Mouse (Mus musculus): ENCODE data around the gene Gm49384. TPM values are rescaled to one million over a fixed set of nuclear protein-coding genes. Genes with fewer than 3 reads are reported as not detected.
"Not testable (repeated sequence)": the region's sequence is repeated elsewhere in the genome, so short reads cannot be mapped to it uniquely, and the experiment has no call there.

Gene Gm49384
- polyA plus RNA-seq, 1 experiment from 2014 or later, result 35.5 TPM

DNA sequence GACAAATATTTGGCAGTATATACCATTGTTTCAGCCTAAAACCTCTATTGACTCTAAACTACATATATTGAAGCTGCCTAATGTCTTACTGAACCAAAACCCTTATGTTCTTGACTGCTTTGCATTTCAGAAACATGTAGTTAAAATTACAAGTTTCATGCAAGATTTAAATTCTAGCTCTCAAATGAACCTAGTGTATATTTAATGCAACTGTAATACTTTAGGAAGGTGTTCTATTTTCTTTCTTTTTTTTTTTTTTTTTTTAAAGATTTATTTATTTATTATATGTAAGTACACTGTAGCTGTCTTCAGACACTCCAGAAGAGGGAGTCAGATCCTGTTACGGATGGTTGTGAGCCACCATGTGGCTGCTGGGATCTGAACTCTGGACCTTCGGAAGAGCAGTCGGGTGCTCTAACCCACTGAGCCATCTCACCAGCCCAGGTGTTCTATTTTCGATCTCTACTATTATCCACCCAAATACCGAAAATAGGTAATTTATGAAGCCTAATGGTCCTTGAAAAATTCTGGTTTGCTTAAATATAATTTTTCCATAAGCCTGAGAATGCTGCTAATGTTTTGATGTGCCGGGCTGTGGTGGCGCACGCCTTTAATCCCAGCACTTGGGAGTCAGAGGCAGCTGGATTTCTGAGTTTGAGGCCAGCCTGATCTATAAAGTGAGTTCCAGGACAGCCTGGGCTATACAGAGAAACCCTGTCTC, 37.0 kb downstream of the Gm49384 start:
- H3K27ac ChIP-seq (ENCODE audit: low read depth, low read length); H3K27me3 ChIP-seq (replicated peaks; ENCODE audit: control insufficient read depth, insufficient read depth, low read length); H3K36me3 ChIP-seq (ENCODE audit: control insufficient read depth, insufficient read depth, low read length); DNase-seq (ENCODE audit: low spot score); H3K4me1 ChIP-seq (replicated peaks; ENCODE audit: control insufficient read depth, insufficient read depth, low read length); H3K4me3 ChIP-seq (ENCODE audit: low read depth, low read length); H3K9ac ChIP-seq (ENCODE audit: low read depth, low read length); H3K4me2 ChIP-seq; ATAC-seq (replicated peaks; ENCODE audit: low FRiP score); H3K9me3 ChIP-seq (ENCODE audit: control insufficient read depth, low read length): not testable (repeated sequence)
- 72% methylated on average over 8 of the region's 8 CpGs for WGBS

DNA sequence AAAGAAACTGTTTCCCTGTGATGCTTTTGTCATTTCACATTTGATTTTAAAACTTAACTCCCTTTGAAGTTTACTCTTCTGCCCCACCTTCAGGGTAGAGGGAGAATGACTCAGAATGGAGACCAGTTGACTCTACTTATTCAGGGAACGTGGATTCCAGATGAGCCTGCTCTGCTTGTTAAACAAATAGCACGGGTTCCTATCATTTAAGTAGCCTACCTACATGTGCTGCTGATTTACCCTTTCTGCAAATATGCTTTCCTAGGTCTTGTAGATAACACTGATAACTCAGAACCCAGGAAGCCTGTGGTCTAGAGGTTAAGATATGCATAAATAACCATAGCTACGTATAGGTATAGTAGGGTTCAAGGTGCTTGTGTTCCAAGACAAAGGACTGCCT, 39.2 kb downstream of the Gm49384 start:
- H3K9ac ChIP-seq (ENCODE audit: low read depth, low read length), result no peak overlapping the region

DNA sequence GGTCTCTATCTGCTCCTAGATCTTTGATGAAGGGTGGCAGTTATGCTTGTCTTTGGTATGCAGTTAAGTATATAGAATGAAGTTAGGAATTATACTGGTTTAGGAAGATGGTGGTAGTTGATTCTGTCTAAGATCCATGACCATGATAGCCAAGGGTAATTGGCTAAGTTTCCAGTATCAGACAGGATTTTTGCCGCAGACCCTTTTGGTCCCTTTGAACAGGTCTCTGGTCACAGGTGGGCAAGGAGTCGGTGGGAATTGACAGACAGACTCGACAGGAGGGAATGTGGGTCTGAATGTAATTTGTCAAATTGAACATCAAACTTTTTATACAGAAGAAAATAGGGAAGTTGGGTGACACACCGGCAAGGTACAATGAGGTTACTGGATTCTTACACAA, 40.5 kb downstream of the Gm49384 start:
- H3K4me3 ChIP-seq (ENCODE audit: low read depth, low read length); H3K9me3 ChIP-seq (ENCODE audit: control insufficient read depth, low read length); DNase-seq (ENCODE audit: low spot score); H3K27me3 ChIP-seq (replicated peaks; ENCODE audit: control insufficient read depth, insufficient read depth, low read length); H3K4me2 ChIP-seq; H3K27ac ChIP-seq (ENCODE audit: low read depth, low read length); H3K9ac ChIP-seq (ENCODE audit: low read depth, low read length); H3K4me1 ChIP-seq (replicated peaks; ENCODE audit: control insufficient read depth, insufficient read depth, low read length); H3K36me3 ChIP-seq (ENCODE audit: control insufficient read depth, insufficient read depth, low read length); ATAC-seq (replicated peaks; ENCODE audit: low FRiP score): not testable (repeated sequence)
- WGBS, result 81% methylated on average over 4 of the region's 4 CpGs

More for the DNA sequence above, 39.2 kb downstream of the Gm49384 start:
- no peak for ATAC-seq (replicated peaks; ENCODE audit: low FRiP score)
- Histone ChIP-seq H3K27ac (ENCODE audit: low read depth, low read length) (no peak overlapping the region), H3K4me2 (no peak overlapping the region), H3K4me1 (replicated peaks; ENCODE audit: control insufficient read depth, insufficient read depth, low read length) (peaks cover 4% of the 10 kb centered on the region), H3K9me3 (ENCODE audit: control insufficient read depth, low read length) (no peaks in the 10 kb centered on the region), H3K4me3 (ENCODE audit: low read depth, low read length) (no peak overlapping the region), H3K27me3 (replicated peaks; ENCODE audit: control insufficient read depth, insufficient read depth, low read length) (no peaks in the 10 kb centered on the region), H3K36me3 (ENCODE audit: control insufficient read depth, insufficient read depth, low read length) (no peaks in the 10 kb centered on the region)
- no peak for DNase-seq (ENCODE audit: low spot score)
- WGBS, result 30% methylated on average over 3 of the region's 3 CpGs

DNA sequence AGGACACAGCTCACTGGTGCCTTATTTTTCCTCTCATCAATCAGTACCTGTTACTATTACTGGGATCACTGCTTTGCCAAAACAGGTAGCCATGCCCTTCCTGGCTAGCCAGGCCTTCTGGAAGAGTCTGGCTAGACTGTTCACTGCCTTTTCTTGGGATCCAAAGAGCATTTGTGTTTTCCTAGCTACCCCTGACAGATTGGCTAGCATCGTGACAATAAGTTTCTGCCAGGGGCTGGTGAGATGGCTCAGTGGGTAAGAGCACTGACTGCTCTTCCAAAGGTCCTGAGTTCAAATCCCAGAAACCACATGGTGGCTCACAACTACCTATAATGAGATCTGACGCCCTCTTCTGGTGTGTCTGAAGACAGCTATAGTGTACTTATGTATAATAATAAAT, 43.4 kb downstream of the Gm49384 start:
- not testable (repeated sequence) for ATAC-seq (replicated peaks; ENCODE audit: low FRiP score)
- WGBS, result 80% methylated on average over 2 of the region's 2 CpGs

DNA sequence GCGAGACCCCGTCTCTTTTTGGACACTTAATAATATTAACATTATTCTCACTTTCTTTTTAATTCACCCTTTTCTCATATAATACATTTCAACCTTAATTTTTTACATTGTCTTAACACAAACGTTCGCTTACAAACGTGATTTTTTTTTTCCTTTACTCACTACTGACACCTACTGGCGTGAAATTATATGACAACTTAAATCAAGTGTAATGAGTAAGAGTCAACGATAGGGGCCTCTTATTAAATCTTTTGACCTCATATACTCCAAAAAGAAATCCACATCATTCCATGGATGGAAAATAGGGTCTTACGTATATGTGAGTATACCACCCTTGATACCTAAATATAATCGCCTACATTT, 44.5 kb downstream of the Gm49384 start:
- peaks cover 12% of the 10 kb centered on the region; the same call in 1 of the 2 replicates for H3K4me1 ChIP-seq (replicated peaks; ENCODE audit: control insufficient read depth, insufficient read depth, low read length)
- peak overlapping the region; percentile 55 for H3K4me2 ChIP-seq
- H3K4me3 ChIP-seq (ENCODE audit: low read depth, low read length), result peak overlapping the region; percentile 28; the same call in 1 of the 2 replicates
- H3K27ac ChIP-seq (ENCODE audit: low read depth, low read length), result no peak overlapping the region
- H3K27me3 ChIP-seq (replicated peaks; ENCODE audit: control insufficient read depth, insufficient read depth, low read length), result no peaks in the 10 kb centered on the region
- H3K36me3 ChIP-seq (ENCODE audit: control insufficient read depth, insufficient read depth, low read length), result peaks cover 12% of the 10 kb centered on the region
- no peaks in the 10 kb centered on the region for H3K9me3 ChIP-seq (ENCODE audit: control insufficient read depth, low read length)
- DNase-seq (ENCODE audit: low spot score) (no peak), ATAC-seq (replicated peaks; ENCODE audit: low FRiP score) (no peak)
- H3K9ac ChIP-seq (ENCODE audit: low read depth, low read length), result no peak overlapping the region
- WGBS, result 3% methylated on average over 9 of the region's 9 CpGs

More for the DNA sequence above, 43.4 kb downstream of the Gm49384 start:
- not testable (repeated sequence) for DNase-seq (ENCODE audit: low spot score); H3K9me3 ChIP-seq (ENCODE audit: control insufficient read depth, low read length); H3K4me3 ChIP-seq (ENCODE audit: low read depth, low read length); H3K4me2 ChIP-seq; H3K9ac ChIP-seq (ENCODE audit: low read depth, low read length); H3K27ac ChIP-seq (ENCODE audit: low read depth, low read length); H3K27me3 ChIP-seq (replicated peaks; ENCODE audit: control insufficient read depth, insufficient read depth, low read length)
- H3K36me3 ChIP-seq (ENCODE audit: control insufficient read depth, insufficient read depth, low read length), result peaks cover 12% of the 10 kb centered on the region
- H3K4me1 ChIP-seq (replicated peaks; ENCODE audit: control insufficient read depth, insufficient read depth, low read length), result peaks cover 12% of the 10 kb centered on the region; the same call in 1 of the 2 replicates

DNA sequence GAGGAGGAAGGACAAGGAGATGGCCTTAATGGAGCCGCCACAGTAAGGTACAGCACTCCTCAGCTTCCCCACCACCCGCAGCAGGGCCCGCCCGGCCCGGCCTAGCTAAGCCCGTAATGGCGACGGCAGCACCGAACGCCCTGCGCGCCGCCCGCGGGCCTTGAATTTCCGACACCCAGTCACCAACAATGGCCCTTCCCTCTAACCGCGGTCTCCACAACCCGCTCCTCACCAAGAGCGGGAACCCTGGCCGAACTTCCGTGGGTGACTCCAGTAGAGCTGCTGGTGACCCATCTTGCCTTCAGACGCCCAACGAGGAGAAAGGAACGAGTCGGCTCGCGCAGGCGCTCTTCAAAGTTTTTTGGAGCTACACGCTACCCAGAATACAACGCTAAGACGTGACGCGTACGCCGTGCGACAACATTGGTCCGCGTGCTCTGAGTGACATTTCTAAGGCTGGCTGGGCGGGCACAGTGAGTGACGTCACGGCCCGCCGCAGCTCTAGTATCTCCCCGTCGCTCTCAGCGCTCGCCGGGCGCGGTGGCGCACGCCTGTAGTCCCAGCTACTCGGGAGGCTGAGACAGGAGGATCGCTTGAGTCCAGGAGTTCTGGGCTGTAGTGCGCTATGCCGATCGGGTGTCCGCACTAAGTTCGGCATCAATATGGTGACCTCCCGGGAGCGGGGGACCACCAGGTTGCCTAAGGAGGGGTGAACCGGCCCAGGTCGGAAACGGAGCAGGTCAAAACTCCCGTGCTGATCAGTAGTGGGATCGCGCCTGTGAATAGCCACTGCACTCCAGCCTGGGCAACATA, 45.1 kb downstream of the Gm49384 start, which contains the start of gene Rps29:
Rps29 (minus strand) TSS at position 422 of the 813 bp plus-strand sequence.
- H3K27me3 ChIP-seq (replicated peaks; ENCODE audit: control insufficient read depth, insufficient read depth, low read length); H3K9me3 ChIP-seq (ENCODE audit: control insufficient read depth, low read length): not testable (repeated sequence)
- H3K9ac ChIP-seq (ENCODE audit: low read depth, low read length), result peak within 1 kb of the TSS; percentile 97
- ATAC-seq (replicated peaks; ENCODE audit: low FRiP score) (peak; percentile 96), DNase-seq (ENCODE audit: low spot score) (peak; percentile 100)
- peaks cover 12% of the 10 kb centered on the region for H3K36me3 ChIP-seq (ENCODE audit: control insufficient read depth, insufficient read depth, low read length)
- H3K4me2 ChIP-seq, result peak within 1 kb of the TSS; percentile 77
- WGBS, result under 1% methylated on average over 58 of the region's 68 CpGs
- peaks cover 12% of the 10 kb centered on the region; the same call in 1 of the 2 replicates for H3K4me1 ChIP-seq (replicated peaks; ENCODE audit: control insufficient read depth, insufficient read depth, low read length)
- H3K27ac ChIP-seq (ENCODE audit: low read depth, low read length), result peak within 1 kb of the TSS; percentile 90
- peak within 1 kb of the TSS; percentile 77 for H3K4me3 ChIP-seq (ENCODE audit: low read depth, low read length)

DNA sequence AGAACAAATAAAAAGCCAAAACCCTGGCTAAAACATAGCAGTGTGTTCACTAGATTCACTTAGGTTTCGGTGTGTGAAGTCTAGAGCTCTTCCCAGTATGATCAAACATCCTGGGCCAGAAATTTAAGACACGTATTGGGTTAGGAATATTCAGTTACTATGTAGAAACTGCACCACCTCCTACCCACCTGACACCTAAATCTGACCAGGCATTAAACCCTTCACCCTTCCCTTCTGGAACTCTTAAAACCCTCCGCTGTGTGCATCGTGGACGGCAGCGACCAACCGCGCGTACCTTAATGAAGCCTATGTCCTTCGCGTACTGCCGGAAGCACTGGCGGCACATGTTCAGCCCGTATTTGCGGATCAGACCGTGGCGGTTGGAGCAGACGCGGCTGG, 45.7 kb downstream of the Gm49384 start:
- peak; percentile 46 for DNase-seq (ENCODE audit: low spot score)
- no peaks in the 10 kb centered on the region for H3K27me3 ChIP-seq (replicated peaks; ENCODE audit: control insufficient read depth, insufficient read depth, low read length)
- peak overlapping the region; percentile 77 for H3K4me3 ChIP-seq (ENCODE audit: low read depth, low read length)
- H3K36me3 ChIP-seq (ENCODE audit: control insufficient read depth, insufficient read depth, low read length), result peaks cover 12% of the 10 kb centered on the region
- WGBS, result under 1% methylated on average over 19 of the region's 19 CpGs
- 0 out of 2 replicates have a peak, but pooled peaks have one; percentile 0 for ATAC-seq (replicated peaks; ENCODE audit: low FRiP score)
- peak overlapping the region; percentile 97 for H3K9ac ChIP-seq (ENCODE audit: low read depth, low read length)
- H3K4me1 ChIP-seq (replicated peaks; ENCODE audit: control insufficient read depth, insufficient read depth, low read length), result peaks cover 12% of the 10 kb centered on the region; the same call in 1 of the 2 replicates
- H3K9me3 ChIP-seq (ENCODE audit: control insufficient read depth, low read length), result no peaks in the 10 kb centered on the region
- peak overlapping the region; percentile 77 for H3K4me2 ChIP-seq
- peak overlapping the region; percentile 90 for H3K27ac ChIP-seq (ENCODE audit: low read depth, low read length)

DNA sequence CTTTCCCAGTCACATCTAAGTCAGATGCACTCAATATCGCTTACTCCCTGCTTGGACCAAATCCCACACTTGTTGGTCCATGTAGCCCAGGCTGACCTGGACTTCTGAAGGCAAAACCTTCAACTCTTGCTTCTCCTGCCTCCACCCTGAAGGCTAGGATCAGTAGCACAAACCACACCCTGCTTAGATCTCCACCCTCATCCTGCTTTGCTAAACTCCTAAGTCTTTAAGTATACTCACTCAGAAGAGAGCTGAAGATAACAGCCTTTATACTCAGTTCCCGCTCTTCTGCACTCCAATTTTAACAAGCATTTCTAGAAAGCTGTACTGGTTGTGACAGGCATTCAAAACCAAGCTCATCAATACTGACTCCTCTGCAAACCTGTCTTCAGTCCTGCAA, 47.0 kb downstream of the Gm49384 start:
- Histone ChIP-seq H3K4me3 (ENCODE audit: low read depth, low read length) (peak overlapping the region; percentile 77), H3K4me2 (peak overlapping the region; percentile 77), H3K9ac (ENCODE audit: low read depth, low read length) (peak overlapping the region; percentile 97), H3K27me3 (replicated peaks; ENCODE audit: control insufficient read depth, insufficient read depth, low read length) (no peaks in the 10 kb centered on the region), H3K27ac (ENCODE audit: low read depth, low read length) (peak overlapping the region; percentile 90), H3K9me3 (ENCODE audit: control insufficient read depth, low read length) (no peaks in the 10 kb centered on the region), H3K4me1 (replicated peaks; ENCODE audit: control insufficient read depth, insufficient read depth, low read length) (peaks cover 12% of the 10 kb centered on the region; the same call in 1 of the 2 replicates), H3K36me3 (ENCODE audit: control insufficient read depth, insufficient read depth, low read length) (peaks cover 12% of the 10 kb centered on the region)
- DNase-seq (ENCODE audit: low spot score) (no peak), ATAC-seq (replicated peaks; ENCODE audit: low FRiP score) (no peak)
- WGBS, result 81% methylated on average over 2 of the region's 2 CpGs
